Mouse (Mus musculus) 3134 (cell line): ENCODE measurements at regions not wholly inside any gene's neighbourhood (a gene's known extent, or its start where the extent isn't known, plus 50 kb on each side); places are given as distances from the start of the nearest gene placed in this dataset.
"Not testable (repeated sequence)": the region's sequence is repeated elsewhere in the genome, so short reads cannot be mapped to it uniquely, and the experiment has no call there.

Experiments used
- DNase-seq: peaks from one replicate; pipeline ENCODE4 v3.0.0-alpha.2; 2011; ENCODE audit warnings: low spot score; ENCODE audit not compliant: insufficient read length; ENCODE audit errors: extremely low read depth

DNA sequence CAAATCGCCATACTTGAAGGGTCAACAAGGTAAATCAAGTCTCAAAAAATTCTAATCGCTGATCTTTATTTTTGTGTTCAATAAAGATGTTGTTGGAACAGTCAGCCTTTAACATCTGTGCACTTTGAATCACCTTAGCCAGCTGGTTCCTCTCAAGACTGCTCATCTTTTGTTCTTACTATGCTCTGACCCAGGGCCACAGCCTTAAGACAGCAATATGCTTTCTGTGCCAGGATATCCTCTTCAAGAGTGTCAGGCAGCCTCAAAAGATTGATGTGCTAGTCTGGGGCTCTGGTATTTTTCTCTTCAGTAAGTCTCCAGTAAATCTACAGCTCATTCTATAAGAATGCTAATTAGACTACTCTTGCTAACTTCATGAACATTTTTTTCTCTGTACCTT is 199.9 kb downstream of the Dph6 start:
- no peak for DNase-seq

DNA sequence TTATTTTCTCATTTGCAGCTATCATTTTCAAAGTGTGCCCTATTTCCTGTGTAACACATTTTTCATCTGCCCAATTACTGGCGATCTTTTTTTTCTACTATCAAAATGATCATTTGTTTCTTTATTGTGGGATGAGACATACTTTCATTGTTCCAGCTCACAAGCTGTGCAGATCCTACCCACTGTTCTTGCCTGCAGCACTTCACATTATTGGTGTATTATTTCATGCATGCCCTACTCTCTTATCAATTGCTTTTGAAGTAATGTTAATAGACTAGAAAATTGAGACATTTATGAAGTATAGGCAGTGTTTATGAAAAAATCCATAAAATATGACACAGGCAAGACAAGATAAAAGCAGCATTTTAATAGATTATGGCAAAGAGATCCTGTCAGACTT is 204.6 kb downstream of the Dph6 start:
- DNase-seq: no peak

DNA sequence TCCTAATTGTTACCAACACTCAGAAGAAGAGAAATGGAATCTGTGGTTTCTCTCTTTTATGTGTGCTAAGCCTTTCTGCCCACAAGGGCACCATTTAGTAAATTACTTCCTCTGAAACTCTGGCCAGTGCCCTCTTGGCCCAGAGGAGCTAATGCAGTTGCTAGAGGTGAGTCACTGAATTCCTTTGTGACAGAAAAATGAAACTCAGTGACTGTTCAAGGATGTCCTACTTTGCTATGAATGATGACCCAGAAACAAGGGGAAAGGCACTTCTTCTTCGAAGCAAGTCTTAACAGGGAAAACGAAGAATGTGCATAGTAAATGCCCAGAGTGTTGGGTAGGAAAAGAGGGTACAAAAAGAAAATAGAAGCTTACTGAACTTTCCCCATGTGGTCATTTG is 211.0 kb downstream of the Dph6 start:
- peak; percentile 24 for DNase-seq

DNA sequence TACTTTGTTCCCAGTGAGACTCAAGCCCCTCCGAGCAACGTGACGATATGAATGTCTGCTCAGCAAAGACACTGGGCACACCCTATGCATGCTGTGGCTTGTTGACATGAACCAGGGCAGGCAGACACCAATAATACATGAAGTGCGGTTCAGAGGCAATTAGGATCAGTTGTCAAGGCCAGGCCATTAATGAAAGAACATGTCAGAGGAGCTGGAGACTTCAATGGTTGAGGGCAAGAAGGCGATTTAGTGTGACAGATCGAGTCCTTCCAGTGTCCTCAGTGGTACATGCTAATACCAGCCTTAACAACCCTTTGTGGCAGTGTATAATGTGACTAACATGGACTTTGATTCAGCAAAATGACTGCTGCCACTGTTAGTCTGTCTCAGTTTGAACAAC is 213.8 kb downstream of the Dph6 start:
- DNase-seq: no peak

DNA sequence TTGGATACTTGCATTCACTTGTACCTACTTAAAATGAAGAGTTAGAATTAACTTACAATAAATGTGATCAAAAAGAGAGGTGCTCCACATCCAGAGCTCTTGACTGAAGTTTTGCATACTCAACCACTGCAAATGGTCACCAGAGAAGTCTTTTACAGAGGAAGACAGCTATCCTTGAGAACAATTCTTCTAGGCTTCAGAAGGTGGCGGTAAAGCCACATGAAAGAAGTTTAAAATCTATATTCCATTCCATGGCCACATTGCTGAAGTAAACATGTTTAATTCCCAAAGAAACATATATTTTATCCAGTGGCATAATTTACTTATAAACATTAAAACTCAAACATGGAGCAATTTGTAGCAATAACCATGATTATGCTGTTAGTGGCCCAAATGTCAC is 215.1 kb downstream of the Dph6 start:
- DNase-seq: no peak

DNA sequence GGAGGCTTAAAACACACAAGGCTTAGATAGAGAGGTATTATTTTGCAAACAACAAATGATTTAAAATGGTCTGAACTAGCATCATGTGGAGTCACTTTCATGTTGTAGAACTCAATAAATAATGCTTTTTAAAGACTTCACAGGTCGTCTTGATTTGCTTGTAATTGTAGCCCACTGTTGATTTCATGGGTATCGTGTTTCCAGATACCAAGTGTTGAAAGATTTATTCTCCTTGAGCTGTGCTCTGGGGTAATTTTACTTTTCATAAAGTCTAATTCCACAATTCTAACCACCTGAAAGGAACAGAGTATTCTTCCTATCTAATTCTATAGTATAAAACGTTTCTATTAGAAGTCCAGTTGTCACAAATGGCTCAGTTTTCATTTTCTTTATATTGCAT is 216.7 kb downstream of the Dph6 start:
- no peak for DNase-seq

DNA sequence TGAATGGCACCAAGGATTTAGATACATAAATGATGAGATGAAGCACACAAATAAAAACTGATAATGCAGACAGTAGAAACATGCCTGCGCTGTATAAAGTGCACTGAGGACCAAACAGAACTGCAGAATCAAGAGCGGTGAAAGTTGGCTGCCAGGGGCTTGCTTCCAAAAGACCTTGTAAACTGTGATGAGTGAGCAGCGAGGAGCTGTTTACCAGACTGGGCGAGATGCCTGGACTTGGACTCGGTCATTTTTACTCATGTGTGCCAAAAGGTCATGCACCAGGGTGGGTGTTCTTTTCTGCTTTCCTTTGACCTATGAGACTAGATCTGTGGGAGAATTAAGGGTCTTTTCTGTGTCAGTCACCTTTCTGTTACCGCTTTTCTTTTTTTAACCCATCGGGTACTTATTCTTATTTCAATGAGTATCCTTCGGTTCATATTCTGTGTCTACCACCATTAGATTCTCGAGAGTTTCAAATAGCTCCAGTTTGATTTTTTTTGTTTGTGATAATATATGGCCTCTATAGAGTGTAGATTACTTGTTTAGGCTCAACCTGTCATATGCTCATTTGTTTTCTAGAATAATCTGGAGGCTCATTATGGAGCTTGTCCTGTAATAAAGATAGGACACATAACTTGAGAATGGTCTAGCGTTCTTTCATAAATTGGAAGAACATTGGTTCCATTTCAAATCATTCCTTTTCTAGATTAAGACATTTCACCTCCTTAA is 226.3 kb upstream of the Zfp770 start:
- no peak for DNase-seq

DNA sequence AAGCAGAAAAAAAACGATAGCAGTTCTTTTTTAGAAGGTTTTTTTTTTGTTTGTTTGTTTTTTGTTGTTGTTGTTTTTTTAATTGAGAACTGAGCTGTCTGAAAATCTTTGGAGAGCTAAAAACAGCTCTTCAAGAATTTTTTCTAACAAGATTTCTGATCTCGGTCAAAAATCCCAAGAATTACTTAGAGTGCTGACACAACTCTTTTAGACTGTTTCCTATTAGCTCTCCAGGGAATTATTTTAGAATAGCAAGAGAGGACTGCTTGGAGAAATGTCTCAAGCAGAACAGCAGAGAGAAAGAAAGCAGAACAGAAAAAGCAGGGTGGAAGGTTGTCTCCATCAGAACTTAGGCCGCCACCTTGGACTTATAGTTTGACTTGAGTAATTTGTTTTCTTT is 218.1 kb upstream of the Zfp770 start:
- no peak for DNase-seq

DNA sequence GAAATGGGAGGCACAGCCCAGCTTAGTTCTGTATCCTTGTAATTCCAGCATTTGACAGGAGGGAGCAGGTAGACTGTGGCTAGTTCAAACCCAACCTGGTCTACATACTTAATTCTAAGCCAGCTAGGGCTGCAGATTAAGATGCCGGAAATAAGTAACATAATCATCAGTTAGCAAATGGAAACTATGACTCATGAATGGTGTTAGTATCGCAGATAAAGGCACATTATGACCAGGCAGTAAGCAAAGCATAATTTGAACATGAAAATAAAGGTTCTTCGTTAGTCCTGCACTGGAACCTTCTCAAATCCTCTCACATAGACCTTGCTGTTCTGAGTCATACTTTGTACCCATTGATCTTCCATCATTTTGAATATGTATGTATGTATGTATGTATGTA is 211.7 kb upstream of the Zfp770 start:
- DNase-seq: no peak

DNA sequence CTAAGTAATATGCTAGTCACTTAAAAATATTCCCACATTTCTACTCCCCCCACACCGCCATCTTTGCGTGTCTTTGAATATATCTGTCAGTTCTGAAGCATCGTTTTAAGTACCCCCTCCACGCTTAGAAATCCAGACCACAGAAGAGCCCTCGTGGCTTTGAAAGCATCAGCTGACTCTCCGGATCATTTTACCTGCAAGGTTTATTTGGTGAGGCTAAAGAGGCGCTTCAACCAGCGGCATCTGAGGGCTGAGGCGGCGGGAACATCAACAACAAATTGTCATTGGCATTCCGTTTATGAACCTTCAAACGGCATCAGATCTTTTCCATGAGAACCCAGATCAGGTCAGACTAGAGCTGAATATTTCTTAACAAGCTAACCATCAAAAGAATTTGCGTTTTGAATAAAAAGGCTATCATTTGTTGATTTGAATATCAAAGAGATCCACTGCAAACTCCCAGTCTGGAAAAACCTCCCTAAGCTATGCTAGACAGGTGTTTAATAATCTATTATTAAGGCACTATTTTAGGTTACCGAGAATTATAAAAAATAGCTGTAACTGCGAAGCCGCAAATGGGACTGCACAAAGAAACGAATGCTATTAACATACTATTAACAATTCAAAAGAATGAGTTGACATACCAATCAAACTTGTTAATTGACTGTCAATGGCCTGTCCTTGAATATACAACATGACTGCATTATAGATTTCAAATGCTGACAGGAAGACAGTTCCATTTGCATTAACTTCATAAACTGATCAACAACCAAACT is 210.9 kb upstream of the Zfp770 start:
- no peak for DNase-seq

DNA sequence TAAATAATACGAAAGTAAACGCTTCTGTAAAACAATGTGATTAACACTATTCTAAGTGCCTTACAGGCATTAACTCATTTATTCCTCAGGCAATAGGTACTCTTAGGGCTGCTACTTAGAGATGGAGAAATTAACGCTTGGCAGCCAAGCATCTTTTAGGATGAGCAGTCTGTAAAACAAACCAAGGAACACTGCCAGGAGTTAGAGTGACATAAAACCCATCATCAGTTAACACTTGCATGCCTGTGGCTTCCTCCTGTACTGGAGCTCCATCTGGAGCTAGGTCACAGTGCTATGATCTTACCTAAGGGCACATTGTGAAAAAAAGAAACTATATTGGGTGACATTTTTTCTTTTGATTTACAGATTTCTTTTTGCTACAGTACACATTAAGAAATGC is 209.4 kb upstream of the Zfp770 start:
- no peak for DNase-seq

DNA sequence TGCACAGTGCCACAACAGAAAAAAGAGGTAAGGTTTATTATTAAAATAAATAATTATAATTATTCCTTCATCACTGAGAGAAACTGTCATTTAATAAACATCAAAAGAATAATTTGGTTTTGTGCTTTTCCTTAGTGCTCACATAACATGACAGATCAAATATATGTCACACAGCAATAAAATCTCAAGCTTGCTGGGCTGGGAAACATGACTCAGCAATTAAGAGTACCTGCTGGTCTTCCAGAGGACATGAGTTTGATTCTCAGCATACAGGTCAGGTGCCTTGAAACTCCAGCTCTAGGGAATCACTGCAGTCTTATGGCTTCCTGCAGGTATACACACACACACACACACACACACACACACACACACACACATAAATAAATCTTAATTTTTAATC is 208.3 kb upstream of the Zfp770 start:
- no peak for DNase-seq

DNA sequence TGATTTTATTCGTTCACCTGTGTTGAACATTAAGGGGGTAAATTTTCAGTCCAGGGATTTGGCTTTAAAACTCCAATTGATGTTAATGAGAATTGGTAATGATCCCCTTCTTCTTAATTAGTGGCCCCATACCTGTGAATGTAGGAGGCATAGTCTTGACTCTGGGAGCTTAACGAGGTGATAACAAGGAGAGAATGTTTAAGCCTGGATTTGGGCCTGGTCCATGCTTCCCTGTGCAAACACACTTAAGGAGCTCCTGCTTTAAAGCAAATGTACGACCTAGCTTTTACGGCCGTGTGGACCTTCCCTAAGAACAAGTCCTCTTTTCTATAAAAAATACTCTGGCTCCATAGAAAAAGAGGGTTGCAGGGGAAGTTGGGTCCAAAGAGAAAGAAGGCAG is 206.1 kb upstream of the Zfp770 start:
- DNase-seq: no peak

DNA sequence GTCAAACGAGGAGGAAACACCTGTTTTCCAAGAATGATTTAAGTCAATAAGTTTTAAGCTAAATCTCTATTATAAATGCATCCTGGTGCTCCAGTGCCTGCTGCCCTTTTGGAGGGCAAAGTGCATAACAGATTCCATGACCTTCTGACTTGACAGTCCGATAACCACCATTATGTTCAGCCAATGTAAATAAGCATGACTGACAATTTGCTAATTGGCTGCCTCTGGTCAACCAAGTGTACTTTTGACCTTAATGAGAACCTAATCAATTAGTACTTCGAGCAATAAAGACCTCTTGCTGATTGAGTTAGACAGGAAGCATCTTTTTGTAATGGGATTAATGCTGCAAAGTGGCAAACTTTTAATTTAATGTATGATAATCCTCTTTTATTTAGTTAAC is 183.3 kb upstream of the Zfp770 start:
- no peak for DNase-seq

DNA sequence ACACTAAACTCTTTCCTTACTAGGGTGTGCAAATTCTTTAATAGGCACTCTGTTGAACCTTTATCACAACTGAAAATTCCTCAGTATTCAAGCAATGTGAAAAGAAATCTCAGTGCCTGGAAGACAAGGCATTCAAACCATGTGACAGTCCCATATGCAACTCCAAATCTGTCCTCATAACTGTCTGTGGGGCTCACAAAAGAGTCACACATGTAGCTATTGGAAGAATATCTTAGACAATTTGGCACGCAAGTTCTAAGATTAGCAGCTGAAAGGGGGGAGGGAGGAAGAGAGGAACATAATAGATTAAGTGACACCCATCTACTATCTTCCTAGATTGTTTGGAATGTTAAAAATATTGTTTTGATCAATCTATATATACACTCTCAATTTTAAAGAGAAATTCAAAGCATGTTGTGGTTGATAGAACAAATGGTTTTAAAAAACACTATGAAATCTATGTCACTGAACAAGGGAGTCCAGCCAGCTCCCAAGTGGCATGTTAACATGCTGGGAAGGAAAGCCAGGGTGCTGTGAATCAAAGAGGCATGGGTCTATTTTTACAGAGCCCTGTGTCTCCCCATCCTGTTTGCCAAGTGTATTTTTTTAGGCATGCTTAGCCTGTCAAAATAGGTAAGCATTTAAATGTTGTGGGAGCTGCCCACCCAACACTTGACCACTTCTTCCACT is 177.7 kb upstream of the Zfp770 start:
- no peak for DNase-seq

DNA sequence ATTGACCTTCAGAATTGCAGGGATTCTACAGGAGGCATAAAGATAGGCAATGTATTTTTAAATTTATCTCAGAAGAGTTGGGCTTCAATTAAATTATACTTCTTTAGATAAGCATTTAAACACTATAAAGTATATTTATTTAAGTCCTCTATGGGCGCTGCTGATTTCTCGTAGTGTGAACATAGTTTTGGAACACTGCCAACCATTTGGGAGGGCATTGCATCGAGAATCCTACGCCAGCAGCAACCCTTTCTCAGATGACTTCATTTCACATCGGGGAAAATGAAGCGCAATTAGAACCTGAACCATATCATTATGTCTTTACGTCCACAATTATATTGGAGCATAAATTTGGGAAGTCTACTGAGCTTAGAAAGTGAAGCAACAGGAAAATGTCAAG is 172.2 kb upstream of the Zfp770 start:
- DNase-seq: no peak

DNA sequence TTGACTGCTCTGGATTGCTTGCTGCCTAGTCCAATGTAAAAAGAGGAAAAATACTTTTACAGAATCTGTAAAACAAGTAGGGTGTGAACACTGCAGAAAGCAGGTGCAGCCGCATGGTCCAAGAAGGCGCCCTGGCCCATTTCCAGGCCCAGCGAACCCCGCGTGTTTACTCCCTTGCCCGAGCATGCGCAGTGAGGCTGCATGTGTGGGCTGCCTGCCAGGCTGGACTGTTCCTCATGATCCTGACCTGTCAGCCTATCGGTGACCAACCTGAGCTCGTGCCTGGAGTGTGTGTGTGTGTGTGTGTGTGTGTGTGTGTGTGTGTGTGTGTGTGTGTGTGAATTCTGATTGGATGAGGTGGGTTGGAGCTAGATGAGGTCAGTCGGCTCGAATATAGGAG is 152.6 kb upstream of the Zfp770 start:
- not testable (repeated sequence) for DNase-seq

DNA sequence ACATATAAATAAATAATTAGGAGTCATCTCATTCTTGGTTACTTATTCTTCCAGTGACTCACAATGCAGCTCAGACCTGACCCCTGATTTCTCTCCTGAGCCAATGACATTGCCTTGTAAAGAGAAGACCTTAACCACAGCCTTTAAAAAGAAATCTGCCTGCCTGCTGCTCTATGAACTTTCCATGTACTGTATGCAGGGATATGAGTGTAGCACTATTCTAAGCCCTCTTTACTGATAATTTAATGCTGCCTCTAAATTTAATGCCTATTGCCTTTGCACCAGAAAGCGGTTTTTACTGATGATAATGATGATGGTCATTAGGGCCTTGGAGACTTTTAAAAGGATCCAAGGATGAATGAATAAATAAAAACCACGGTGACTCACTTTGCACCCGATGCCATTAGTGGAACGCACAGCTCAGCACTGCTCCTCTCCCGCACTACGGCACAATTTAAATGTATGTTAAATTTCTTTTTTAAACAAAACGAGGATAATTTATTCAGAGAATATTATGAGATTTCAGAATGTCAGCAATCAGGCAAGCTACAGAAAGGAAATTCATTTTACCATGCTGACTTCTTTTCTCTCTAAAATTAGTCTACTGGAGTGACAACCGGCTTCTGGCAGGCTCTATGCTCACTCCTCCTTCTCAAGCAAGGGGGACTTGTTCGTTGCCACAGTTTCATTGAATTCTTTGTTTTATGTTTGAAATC is 139.5 kb upstream of the Zfp770 start:
- DNase-seq: no peak

DNA sequence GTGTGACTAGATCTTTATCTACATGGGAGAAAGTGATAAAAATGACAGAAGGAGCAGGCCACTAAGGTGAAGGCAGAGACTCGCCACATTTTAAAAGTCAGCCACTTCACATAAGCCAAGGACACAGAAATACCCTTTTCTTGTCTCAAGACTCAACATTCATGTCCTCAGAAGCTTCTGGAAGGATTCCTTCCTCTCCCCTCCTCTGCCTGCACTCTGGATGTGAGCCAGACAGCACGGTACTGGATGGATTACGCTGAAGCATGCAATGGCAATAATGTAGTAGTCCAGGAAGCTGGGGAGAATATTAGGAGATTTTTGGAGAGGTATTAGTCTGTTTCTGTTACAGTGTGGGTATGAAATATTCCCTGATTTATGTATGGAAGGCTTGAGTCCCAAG is 100.5 kb upstream of the Zfp770 start:
- no peak for DNase-seq

DNA sequence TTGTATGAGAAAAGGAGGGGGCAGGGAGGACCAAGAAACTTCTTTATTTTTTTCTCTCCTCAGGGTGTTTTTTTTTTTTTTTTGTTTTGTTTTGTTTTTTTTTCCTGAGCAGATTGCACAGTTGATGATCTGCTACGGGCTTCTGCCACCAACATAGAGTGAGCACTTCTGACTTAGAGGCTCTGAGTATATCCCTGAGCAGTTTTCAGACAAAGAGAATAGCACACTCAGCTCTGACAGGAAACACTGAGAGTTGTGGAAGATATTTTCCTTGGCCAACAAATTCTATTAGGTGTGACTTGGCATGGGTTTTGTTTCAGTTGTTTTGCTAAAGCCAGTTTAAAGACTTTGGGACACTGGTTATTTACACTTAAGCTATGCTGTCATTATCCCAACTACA is 93.8 kb upstream of the Zfp770 start:
- no peak for DNase-seq

DNA sequence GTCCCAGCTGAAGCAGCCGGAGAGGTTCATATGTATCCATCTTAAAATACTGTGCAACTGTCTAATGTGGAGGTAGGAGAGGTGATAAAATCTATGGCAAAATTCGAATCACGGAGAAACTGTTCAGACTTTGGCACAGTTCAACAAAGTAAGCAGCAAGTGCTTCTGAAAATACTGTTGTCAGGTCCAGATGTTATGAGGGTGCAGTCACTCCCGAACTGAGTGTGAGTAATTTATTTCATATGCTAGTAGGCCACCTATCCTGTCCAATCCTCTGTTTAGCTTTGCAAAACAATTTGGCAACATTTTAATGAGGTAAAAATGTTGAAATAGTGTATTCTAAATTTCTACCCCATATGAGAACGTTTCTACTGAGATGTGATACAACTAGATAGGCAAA is 90.1 kb upstream of the Zfp770 start:
- no peak for DNase-seq
